Mouse (Mus musculus): ENCODE measurements around the gene Txnrd1.

Gene Txnrd1

DNA sequence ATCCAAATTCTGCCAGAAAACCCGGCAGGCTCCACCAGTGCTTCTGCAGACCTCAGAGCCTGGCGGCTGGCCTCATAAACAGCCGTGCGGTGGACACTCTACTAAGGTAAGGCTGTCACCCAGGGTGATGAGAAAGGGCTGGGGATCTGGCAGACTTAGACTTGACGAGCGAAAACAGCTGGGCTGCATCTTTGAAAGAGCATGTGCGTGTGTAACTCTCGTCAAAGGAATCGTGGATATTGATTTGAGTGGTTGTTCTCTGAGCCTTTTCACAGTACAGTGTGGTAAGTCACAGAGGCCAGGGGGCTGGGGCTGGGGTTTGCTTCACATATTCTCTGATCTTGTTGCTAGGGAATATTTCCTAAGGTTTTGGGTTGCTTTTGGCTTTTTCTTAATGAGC lies at the start of gene Txnrd1:
TSS of gene Txnrd1 (plus strand) at position 26 of the 400 bp plus-strand sequence.
- DNase-seq (ENCODE audit: low spot score) = no peak

DNA sequence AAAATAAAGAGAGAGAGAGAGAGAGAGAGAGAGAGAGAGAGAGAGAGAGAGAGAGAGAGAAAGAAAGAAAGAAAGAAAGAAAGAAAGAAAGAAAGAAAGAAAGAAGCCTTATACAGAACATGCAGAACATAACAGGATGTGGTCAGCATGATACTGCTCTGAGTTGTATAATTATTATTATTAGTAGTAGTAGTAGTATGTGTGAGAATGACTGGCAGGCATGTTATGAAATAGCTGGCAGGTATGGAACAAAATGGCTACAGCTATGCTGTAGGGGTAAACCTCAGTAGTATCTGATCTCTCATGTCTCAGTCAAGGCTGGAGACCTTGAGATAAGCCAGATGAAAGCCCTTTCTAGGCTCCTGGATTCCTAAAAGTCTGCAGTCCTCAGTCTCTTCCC lies 44.6 kb upstream of the Txnrd1 start:
- DNase-seq (ENCODE audit: low spot score) = no peak

DNA sequence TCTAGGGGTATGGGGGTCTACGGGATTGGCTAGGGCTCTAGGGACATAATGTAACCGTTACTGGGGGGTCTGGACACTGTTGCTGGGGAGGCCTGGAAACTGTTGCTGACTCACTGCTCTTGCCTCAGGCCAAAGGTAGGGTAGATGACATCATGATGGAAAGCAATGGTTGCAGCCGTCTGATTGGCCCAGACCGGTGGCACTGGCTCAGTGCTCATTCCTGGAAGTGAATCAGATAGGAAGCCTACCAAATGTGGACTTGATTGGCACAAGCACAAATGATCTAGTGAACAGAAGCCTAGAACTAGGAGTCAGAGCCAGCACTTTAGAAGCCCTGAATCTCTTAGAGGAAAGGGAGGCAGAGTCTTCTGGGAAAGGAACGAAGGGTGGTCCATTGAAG lies 43.2 kb upstream of the Txnrd1 start:
- DNase-seq (ENCODE audit: low spot score) = no peak

DNA sequence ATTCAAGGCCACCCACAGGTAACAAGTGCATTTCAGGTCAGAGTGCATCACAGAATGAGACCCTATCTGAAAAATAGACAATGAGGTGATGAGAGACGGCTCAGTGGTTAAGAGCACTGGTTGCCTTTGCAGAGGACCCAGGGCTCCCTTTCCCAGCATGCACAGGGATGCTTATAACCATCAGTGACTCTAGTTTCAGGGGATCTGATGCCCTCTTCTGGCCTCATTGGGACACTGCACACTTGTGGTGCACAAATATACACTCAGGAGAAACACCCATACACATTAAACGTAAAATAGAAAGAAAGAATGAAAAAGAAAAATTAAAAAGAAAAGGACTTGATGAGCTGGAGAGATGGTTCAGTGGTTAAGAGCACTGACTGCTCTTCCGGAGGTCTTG lies 42.0 kb upstream of the Txnrd1 start:
- DNase-seq (ENCODE audit: low spot score) = no peak

DNA sequence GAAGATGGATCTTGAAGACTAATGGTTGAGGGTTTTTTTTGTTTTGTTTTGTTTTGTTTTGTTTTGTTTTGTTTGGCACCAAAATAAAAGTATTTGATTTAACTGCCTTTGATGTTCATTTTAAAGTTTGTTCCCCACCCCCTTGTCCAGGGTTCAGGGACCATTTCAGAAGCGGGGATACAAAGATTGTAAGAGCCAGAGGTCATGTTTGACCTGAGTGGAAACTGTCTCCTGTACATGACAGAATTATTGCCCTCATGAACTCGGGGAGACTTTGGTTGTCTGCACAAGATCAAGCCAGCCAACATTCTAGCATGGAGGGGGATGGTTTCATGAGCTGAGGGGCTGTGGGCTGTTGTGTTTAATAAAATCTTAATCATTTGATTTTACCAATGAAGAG lies 41.4 kb upstream of the Txnrd1 start:
- no peak for DNase-seq (ENCODE audit: low spot score)

DNA sequence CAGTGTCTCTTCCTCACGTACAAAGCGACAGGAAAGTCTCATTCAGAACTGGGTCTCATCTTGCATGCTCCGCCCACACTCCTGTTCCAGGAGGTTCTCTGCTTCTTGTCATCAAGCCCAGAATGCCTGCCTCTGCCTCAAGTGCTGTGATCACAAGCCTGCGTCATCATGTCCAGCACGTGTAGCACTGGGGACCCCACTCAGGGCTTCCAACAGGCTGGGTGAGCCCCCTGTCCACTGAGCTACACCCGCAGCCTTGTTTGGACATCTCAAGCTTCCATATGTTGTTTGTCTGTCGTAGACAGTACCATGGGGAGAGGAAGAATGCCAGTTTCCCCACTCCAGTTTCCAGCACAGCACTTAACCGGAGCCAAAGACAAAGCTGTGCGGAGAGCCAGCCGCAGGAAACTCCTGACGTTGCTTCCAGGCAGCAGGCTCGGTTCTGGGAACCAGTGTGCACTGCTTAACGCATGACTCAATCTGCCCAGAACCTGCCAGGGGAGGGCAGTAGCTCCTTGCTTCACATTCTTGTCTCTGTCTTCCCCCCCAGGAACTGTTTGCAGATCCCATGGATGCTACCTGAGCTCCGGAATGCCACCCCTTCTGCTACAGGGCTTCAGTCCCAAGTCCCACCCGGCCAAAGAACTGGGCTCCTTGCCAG lies 38.5 kb upstream of the Txnrd1 start:
- peak; percentile 81 for DNase-seq (ENCODE audit: low spot score)

DNA sequence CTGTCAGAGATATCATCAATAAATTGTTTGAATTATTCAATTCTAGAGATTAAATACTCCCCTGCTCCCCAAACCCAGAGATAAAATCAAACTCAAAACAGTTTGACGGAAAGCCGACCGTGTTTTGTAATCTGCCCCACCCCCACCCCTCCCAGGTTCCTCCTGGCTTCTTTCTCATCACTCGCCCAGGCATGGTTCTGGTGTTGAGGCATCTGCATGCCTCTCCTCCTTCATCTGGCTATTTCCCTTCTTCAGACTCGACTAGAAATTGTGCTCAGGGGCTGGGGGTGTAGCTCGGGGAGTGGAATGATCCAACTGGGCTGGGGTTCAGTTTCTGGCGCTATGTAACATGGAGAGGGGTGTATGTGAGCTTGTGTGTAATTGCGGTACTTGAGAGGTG lies 38.0 kb upstream of the Txnrd1 start:
- peak; percentile 45 for DNase-seq (ENCODE audit: low spot score)

DNA sequence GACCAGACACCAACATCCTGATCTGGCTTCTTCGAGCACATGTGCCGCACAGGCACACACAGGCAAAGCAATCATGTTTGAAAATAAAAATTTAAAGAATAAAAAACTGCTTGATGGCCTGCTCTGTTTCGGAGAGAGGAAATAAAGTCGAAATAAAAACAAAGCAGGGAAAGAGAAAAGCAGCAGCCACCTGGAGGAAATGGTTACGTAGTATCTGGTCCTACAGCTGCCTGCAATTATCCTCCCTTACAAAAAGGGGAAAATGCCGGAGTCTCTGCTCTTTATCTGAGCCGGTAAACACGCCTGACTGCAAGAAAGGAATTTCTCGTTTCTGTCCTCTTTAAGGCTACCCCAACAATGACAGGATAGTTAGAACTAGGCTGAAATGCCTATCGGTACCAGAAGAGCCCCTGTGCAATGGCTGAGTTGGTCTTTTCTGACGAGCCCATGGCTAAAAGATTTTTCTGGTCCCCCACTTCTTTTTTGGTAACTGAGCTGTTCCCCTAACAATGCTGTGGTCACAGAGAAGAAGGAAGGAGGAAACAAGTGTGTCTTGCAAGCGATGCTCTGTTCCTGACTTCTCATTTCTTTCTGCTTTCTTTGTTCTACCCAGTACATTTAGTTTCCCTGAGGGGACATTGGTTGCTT lies 37.2 kb upstream of the Txnrd1 start:
- no peak for DNase-seq (ENCODE audit: low spot score)

DNA sequence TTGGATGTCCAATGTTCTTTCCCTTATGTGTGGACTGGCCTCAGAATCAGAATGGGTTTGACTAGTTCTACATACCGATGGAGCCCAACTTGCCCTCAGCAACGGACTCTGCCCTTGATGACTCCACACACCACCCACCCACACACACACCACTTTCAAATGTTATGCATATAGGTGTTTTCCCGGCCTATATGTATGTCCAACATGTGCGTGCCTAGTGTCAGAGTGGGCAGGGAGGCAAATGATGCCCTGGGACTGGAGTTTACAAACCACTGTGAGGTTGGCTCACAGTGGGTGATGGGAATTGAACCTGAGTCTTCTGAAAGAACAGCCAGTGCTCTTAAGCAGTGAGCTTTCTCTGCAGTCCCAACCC lies 36.6 kb upstream of the Txnrd1 start:
- DNase-seq (ENCODE audit: low spot score) = no peak

DNA sequence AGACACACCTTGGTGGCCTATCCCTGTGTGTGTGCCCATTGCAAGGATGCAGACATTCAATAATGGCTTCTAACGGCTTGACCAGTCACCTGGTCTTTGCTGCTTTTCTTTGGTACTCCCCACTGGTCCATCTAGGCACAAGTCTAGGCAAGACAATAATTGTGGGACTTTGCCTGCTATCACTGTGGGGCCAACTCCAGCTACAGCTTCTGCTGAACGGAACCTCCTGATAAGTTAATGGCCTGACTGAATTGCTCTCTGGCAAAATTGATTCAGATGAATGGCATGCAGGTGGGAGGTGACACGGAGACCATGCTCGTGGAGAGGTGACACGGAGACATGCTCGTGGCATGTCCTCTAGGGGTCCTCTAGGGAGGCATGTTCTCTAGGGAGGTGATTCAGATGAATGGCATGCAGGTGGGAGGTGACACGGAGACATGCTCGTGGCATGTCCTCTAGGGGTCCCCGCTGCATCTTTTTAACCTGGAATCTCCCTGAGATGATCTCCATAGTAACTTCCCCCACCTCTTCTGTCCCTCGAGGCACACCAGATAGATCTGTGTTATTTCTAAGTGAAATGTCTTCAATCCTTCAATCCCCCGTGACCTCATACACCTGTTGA lies 35.3 kb upstream of the Txnrd1 start:
- DNase-seq (ENCODE audit: low spot score) = no peak

DNA sequence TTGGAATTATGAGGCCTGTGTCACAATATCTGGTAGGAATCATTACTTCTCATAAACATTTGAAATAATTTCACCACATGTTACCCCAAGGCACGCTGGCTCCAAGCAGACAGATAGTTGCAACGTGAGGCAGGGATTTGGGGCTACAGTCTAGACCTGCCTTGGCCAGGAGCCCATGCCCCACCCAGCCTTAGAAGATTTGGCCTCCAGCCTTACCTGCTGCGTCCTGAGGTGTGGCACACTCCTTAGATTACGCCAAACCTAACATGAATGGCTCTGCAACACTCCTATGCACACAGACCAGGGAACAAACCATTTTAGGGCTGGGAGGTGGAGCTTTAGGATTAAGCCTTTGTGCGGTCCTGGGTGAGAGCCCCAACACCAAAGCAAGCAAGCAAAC lies 33.7 kb upstream of the Txnrd1 start:
- DNase-seq (ENCODE audit: low spot score) = no peak

DNA sequence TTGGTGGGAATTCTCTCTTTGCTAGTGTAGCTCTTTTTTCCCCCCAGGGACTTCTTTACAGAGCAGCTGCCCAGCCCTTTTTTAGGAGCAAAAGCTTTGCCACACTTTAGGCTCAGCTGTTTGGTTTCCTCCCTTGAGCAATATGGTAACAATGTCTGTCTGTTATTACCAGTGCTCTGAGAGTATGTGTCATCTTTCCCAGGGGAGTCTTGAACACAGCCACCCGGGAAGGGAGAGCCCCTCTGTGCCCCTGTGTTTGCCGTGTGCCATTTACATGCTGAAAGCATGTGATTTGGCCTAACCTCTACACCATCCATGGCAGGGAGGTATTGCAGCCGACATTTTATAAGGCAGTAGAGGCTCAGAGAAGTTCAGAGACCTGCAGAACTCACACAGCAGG lies 29.4 kb upstream of the Txnrd1 start:
- DNase-seq (ENCODE audit: low spot score) = no peak

DNA sequence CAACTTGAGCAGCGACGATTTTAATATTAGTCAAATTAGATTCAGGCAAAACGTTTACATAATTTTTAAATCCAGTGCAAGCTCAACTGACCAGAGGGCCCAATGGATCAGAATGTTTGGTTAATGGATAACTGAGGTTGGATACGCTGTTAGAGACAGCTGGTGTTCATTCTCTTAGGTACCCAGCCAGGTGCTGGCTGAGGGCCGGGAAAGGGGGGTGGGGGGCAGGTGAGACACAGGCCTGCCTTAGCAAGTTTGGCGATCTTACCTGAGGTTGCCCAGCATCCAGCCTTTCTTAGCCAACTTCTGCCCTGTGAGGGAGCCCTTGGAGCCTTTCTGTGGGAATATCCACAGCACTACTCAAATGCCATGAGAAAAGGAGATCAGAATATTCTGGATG lies 28.6 kb upstream of the Txnrd1 start:
- no peak for DNase-seq (ENCODE audit: low spot score)

DNA sequence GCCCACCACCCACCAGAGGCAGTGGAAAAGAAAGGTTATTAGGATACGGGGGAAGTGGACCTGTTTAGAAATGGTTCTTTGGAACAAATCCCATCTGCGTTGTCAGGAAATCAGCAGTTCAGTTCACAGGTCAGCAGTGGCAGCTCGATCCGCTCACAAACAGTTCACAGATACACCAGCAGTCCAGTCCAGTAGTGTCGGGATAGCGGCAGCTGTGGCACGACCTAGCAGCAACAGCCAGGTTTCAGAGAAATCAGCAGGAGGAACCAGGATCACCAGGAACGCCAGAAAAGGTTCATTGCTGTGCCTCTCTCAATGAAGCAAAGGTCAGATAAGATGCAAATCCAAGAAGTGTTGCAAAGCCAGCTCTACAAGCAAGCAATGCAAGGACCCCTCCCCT lies 27.3 kb upstream of the Txnrd1 start:
- no peak for DNase-seq (ENCODE audit: low spot score)

DNA sequence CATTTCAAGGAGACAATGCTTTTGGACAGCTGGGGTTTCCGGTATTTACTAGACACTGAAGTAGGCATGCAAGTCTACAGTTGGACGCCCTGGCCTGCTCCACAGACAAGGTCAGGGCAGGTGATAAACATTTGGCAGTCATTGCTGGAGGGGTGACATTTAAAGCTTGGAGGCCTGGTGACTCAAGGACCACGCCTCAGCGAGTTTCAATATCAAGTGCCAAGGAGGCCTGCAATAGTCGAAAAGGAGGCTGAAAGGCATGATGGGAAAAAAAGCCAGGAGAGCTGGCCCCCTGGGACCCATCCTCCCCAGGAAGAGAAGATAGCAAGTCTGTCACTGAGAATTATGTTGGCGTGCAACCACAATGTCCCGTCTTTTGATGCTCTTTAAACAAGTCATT lies 26.5 kb upstream of the Txnrd1 start:
- DNase-seq (ENCODE audit: low spot score) = peak; percentile 76

DNA sequence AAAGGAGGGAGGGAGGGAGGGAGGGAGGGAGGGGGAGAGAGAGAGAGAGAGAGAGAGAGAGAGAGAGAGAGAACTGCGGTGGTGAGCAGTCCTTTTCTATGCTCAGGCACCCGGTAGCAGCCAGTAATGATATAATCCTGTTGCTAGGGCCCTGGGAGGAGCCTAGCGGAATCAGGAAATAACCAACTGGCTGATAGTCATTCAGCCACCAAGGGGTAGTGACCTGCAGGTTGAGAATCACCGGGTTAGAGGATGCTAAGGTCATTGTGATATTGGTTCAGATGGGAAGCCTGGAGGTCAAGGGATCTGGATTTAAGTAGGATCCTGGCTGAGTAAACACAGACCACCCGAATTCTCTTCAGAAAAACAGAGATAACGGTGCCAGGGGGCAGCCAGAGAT lies 25.6 kb upstream of the Txnrd1 start:
- peak; percentile 67 for DNase-seq (ENCODE audit: low spot score)

DNA sequence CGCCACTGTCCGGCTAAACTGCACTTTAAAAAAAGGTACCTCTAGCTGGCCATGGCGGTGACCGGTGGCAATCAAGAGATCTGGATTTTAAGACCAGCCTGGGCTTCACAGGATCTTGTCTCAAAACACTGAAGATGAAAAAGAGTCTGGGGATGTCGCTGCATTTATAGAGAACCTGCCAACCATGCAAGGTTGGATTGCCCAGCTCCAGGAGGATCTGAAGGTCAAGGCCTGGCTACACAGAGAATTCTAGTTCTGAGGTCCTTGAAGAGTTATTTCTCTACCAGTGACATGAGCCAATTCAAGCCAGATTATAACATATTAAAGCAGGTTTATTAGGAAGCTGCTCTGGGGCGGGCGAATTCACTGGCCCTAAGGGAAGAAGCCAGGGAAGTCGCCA lies 24.9 kb upstream of the Txnrd1 start:
- DNase-seq (ENCODE audit: low spot score) = no peak

DNA sequence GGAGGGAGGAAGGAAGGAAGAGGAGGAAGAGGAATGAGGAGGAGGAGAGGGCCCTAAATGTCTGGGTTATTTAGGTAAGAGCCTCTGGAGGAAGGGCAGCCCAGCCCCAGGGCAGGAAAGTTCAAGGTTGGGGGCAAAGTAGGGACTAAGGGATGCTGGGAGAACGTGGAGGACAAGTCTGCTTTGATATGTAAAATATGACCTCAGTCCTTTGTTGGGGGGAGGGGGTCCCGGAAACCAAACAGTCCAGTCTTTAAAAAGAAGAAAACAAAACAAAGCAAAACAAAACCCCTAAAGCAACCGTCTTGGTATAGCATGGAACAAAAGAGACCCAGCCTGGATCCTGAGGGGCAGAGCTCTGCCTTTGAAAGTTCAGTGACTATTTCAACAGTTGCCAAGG lies 24.4 kb upstream of the Txnrd1 start:
- DNase-seq (ENCODE audit: low spot score) = no peak

DNA sequence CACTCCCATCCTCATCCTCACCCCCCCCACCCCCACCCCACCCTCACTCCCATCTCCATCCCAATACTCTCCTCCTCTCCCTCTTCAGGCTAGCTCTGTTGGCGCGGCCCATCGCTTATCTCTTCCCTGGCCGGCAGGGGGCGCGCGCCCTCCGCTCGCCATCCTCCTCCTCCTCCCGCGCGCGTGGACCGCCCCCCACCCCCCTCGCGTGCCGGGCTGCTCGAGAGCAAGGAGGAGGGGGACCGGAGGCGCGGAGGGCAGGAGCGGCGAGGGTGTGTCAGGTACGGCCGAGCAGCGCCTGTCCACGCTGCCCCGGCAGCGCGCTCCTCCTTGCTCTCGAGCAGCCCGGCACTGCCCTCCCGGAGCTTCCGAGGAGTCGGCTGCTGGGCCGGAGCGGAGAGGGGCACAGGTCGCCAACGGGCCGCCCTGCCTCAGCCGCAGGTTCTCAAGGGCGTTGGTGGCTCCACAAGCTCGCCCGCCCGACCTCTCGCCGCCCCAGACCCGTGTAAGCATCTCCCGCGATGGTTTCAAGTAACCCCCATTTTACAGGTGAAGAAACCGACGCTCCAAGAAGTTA lies 21.8 kb upstream of the Txnrd1 start:
- DNase-seq (ENCODE audit: low spot score) = no peak

DNA sequence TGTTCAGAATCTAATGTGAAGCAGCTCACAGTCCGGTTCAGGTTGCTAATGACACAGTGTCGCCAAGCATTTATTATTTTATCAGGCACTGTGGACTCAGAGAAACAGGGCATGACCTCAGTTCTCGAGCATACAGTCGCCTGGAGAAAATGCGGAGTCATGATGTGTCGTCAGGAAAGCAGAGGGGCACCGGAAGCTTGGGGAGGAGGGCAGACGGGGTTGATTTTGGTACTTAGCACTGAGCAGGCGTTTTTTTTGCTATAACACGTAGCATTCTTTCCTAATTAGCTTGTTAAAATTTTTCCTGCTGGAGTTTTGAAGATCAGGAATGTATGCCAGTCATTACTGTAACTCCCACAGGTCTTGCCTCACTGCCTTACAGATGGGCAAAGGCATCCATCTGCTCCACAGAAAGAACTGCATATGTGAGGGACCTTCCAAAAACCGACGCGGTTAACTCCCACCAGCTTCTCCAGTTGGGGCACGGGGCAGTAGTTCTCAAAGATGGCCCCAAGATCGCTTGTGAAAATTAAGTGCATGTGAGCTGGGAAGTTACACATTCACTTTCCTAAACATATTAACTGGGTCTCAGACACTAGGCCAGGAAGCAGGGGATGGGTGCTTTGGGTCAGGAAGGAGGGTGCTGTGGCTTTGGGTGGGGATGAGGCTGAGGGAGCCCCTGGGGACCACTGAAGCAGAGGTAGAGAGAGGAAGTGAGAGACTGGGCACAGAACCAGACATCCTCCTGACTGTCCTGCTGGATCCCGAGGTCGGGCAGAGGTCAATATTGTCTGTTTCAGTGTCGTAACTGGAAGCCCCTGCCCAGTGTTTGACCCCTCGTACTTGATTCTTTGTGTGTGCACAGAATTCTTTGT lies 19.4 kb upstream of the Txnrd1 start:
- peak; percentile 79 for DNase-seq (ENCODE audit: low spot score)

DNA sequence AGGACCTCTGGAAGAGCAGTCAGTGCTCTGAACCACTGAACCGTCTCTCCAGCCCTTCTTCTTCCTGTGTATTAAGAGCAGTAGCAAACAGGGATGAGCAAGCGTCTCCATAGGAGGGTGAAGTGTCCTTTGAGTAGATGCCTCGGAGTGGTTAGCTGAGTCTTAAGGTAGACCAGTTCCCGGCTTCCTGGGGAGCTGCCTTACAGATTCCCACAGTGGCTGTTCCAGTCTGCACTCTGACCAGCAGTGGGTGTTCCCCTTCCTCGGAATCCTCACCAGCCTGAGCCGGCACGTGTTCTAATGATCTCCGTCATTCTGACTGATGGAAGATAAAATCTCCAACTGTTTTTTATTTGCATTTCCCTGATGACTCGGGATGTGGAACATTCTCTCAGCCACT lies 17.3 kb upstream of the Txnrd1 start:
- peak; percentile 59 for DNase-seq (ENCODE audit: low spot score)

DNA sequence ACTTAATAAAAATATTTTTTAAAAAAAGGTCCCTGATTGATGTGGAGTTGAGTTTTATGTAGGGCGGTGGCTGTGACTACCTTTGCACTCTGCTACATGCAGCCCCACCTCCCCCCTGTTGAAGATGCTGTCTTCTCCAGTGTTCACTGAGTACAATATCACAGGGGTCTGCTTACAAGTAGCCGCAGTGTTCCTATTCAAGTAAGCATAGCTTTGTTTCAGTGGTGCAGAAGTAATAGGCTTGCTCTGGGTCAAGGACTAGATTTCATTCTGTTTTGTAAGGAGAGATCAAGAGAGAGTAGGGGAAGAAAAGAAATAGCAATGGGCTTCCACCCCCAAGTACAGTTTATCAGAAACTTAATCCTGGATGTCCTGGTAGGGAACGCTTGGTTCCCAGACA lies 16.2 kb upstream of the Txnrd1 start:
- DNase-seq (ENCODE audit: low spot score) = no peak
